Mouse (Mus musculus) gastrocnemius, adult 18-20 months (tissue): ENCODE measurements around the gene Ltbp1. TPM values are rescaled to one million over a fixed set of nuclear protein-coding genes. Genes with fewer than 3 reads are reported as not detected.
A peak's percentile ranks its signal among the peaks of the same experiment; 100 is the strongest.

Experiments used
- DNase-seq: peaks from one replicate; pipeline ENCODE4 v3.0.0; 2021; ENCODE audit warnings: low spot score
- total RNA-seq, 2 experiments: library from RNA; stranded (reverse); gene quantifications; 2 replicates each; pipeline ENCODE4 v1.2.3; 2021

Ltbp1 gene
- total RNA-seq, 2 experiments from 2014 or later = 6.5 to 8.6 TPM

GRCm38 (mm10) chr17:75056631-75057030, 51.3 kb downstream of the Ltbp1 start:
- DNase-seq = peak; percentile 38

DNA sequence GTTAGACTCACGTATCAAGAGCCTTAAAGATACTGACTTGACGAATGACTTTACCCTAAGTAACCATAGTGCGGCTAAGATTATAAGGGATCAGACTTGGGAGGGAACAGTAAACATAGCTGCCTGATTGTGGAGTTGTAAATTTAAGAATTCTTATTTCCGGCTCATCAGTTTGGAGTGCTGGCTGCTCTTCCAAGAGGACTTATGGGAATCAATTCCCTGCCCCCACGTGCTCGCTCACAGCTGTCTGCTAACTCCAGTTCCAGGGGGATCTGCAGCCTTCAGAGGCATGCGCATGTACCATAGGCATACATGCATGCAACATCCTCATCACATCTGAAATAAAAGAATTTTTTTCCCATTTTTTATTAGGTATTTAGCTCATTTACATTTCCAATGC, 61.0 kb downstream of the Ltbp1 start:
- no peak for DNase-seq

GRCm38 (mm10) chr17:75067314-75067713, 61.9 kb downstream of the Ltbp1 start:
- no peak for DNase-seq

DNA sequence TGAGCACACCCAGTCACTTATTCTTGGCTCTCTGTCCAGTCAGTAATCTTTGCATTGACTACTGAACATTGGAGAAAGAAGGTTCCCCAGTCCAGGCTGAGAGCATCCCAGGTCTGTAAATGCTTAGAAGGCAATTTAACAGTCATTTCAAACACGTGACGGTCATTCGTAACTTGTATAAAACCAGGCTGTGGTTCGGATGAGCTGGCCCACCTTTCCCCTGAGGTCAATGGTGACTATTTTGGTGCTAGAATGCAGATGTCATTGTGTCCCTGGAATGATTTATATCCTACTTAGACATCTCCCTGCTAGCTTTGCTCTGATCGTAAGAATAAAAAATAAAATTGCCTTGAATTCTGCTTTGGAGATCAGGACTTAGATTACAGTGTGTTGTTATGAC, 63.9 kb downstream of the Ltbp1 start:
- no peak for DNase-seq

GRCm38 (mm10) chr17:75071174-75071573, 65.8 kb downstream of the Ltbp1 start:
- no peak for DNase-seq

GRCm38 (mm10) chr17:75071749-75072148, 66.4 kb downstream of the Ltbp1 start:
- DNase-seq = no peak

DNA sequence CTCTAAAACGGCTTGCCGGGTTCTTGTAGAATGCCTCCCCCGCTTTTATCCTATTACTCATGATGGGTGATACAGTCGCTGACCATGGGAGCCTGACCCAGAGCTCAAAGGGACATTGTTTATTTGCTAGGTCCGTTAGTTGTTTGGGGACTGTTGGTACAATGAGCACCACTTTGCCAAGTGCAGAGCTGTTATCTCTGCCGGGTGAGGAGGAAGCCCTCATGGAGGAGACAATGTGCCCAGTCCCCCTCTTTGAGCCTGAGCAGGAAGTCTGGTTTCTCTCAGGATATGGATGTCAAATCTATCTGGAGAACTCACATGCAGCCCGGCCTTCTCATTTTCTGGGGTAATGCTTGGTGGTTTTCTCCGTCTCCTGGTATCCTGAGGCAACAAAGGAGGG, 68.5 kb downstream of the Ltbp1 start:
- DNase-seq = no peak

- no peak for DNase-seq
Measured at GRCm38 (mm10) chr17:75074978-75075699, 69.8 kb downstream of the Ltbp1 start.

- DNase-seq = no peak
Measured at GRCm38 (mm10) chr17:75081401-75081800, 76.0 kb downstream of the Ltbp1 start.

DNA sequence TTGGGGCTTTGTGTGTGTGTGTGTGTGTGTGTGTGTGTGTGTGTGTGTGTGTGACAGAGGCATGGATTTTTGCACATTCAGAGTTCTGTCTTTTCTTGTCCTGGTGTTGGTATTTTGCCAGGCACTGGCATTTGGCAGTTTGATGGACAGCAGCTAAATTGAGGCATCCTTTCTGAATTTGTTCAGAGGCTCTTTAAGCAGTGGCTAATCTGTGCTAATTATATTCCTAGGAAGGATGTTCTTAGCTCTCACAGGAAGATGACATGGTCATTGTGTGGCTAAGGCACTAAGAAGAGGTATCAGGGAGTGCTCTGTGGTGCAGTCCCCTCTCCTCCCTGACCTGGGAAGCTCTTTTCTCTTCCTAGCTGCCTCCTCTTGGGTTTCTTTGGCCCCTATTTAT, 77.1 kb downstream of the Ltbp1 start:
- DNase-seq = no peak

- DNase-seq = peak; percentile 51
Measured at GRCm38 (mm10) chr17:75087296-75087941, 82.1 kb downstream of the Ltbp1 start.

DNA sequence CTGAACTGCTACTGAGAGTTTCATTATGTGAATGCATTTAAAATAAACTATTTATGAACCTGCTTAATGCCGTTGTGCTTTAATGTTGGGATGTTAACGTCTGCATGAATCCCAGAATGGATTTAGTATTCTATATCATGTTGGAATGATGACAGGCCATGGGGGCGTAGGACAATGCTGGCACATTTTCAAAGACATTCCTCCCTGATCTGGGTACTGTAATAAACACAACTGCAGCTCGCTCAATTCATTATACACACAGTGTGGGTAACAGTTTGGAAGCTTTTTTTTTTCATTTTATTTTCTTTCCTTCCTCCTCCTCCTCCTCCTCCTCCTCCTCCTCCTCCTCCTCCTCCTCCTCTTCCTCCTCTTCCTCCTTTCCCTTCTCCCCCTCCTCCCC, 82.9 kb downstream of the Ltbp1 start:
- DNase-seq = no peak

DNA sequence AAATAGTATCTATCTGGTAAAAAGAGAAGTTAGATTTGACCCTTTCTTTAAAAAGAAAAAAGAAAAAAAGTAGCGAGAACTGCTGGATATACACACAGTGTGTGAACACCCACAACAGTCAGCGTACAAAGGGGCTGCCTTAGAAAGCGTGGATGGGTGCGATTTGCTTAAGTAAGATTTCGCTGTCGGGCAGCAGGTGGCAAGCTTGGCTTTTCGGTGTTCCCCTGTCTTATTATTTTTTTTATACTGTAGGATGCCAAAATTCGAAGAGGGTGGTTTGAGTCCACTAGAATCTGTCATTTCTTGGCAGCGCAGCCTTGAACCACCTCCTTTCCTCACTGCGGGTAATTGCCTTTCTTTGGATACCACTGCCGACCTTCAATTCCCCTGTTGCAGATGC, 83.4 kb downstream of the Ltbp1 start:
- DNase-seq = peak; percentile 24

GRCm38 (mm10) chr17:75090556-75090955, 85.2 kb downstream of the Ltbp1 start:
- no peak for DNase-seq

GRCm38 (mm10) chr17:75093563-75093962, 88.2 kb downstream of the Ltbp1 start:
- no peak for DNase-seq

GRCm38 (mm10) chr17:75094591-75094990, 89.2 kb downstream of the Ltbp1 start:
- peak; percentile 23 for DNase-seq

GRCm38 (mm10) chr17:75096727-75097126, 91.4 kb downstream of the Ltbp1 start:
- DNase-seq = no peak

- DNase-seq = no peak
Measured at GRCm38 (mm10) chr17:75097367-75097766, 92.0 kb downstream of the Ltbp1 start.

- DNase-seq = no peak
Measured at GRCm38 (mm10) chr17:75101215-75101614, 95.8 kb downstream of the Ltbp1 start.

- DNase-seq = no peak
Measured at GRCm38 (mm10) chr17:75101994-75102393, 96.6 kb downstream of the Ltbp1 start.

- no peak for DNase-seq
Measured at GRCm38 (mm10) chr17:75107412-75107811, 102.0 kb downstream of the Ltbp1 start.

- DNase-seq = no peak
Measured at GRCm38 (mm10) chr17:75107879-75108278, 102.5 kb downstream of the Ltbp1 start.

- no peak for DNase-seq
Measured at GRCm38 (mm10) chr17:75109081-75109716, 103.8 kb downstream of the Ltbp1 start.
